Mouse (Mus musculus) heart, postnatal 0 days (tissue): ENCODE measurements around the gene Socs1. TPM values are rescaled to one million over a fixed set of nuclear protein-coding genes. Genes with fewer than 3 reads are reported as not detected.

Source experiments
- ATAC-seq: fragments of 200-750 bp; cut with Nextera tagmentation; 2 replicates; pipeline ENCODE4 v1.8.0; 2017; ENCODE audit warnings: low read depth, moderate number of reproducible peaks, moderate library complexity; ENCODE audit not compliant: insufficient read depth
- DNase-seq: peaks from one replicate; pipeline ENCODE4 v3.0.0-alpha.2; 2016; ENCODE audit warnings: low spot score
- H3K27ac ChIP-seq: fragments of 300-500 bp; sonication (generic); 2 replicates; pipeline ENCODE4 v1.5.1; 2014; ENCODE audit warnings: low read depth, mild to moderate bottlenecking
- H3K27me3 ChIP-seq: fragments of 300-500 bp; sonication (generic); 2 replicates; pipeline ENCODE4 v1.6.1; 2014; ENCODE audit warnings: low read length, mixed read lengths; ENCODE audit not compliant: control insufficient read depth, insufficient read depth
- H3K36me3 ChIP-seq: fragments of 300-500 bp; sonication (generic); replicated peaks from 2 replicates; pipeline ENCODE4 v1.6.1; 2014; ENCODE audit warnings: low read length, mixed read lengths; ENCODE audit not compliant: control insufficient read depth, insufficient read depth
- H3K4me1 ChIP-seq: fragments of 300-500 bp; sonication (generic); 2 replicates; pipeline ENCODE4 v1.6.1; 2014; ENCODE audit warnings: antibody characterized with exemption; ENCODE audit not compliant: control insufficient read depth, insufficient read depth
- H3K4me2 ChIP-seq: fragments of 300-500 bp; sonication (generic); 2 replicates; pipeline ENCODE4 v1.6.1; 2014; ENCODE audit warnings: low read depth, mild to moderate bottlenecking, low read length, moderate library complexity
- H3K4me3 ChIP-seq: fragments of 300-500 bp; sonication (generic); 2 replicates; pipeline ENCODE4 v1.5.1; 2014; ENCODE audit warnings: low read depth, low read length
- H3K9ac ChIP-seq: fragments of 300-500 bp; sonication (generic); replicated peaks from 2 replicates; pipeline ENCODE4 v1.6.1; 2014; ENCODE audit warnings: low read depth, low read length, mixed read lengths
- H3K9me3 ChIP-seq: fragments of 300-500 bp; sonication (generic); replicated peaks from 2 replicates; pipeline ENCODE4 v1.6.1; 2016; ENCODE audit warnings: low read length; ENCODE audit not compliant: control insufficient read depth
- CTCF ChIP-seq: IDR thresholded peaks from 2 replicates; pipeline ENCODE4 v1.5.1; 2016; ENCODE audit warnings: antibody characterized with exemption, control low read depth, low read depth
- EP300 ChIP-seq: IDR thresholded peaks from 2 replicates; pipeline ENCODE4 v1.6.1; 2016; ENCODE audit warnings: antibody characterized with exemption, low read depth
- WGBS: fragments of 180-500 bp; shearing (Covaris S2); extraction: QIAGEN DNeasy Blood & Tissue Kit; methylation state at CpG from one replicate; pipeline ENCODE4 v1.1.7; 2014; 5-methylcytosine and 5-hydroxymethylcytosine counted together
- polyA plus RNA-seq: library from polyadenylated mRNA; unstranded; fragments of >200 nt; fragmentation: Nextera tagmentation; extraction: Ambion mirVana; gene quantifications from 2 replicates; pipeline ENCODE4 v1.2.1, GENCODE M21; 2015
- total RNA-seq: library from RNA; depleted of rRNA; stranded (reverse); fragments of >200 nt; gene quantifications from 2 replicates; pipeline ENCODE4 v1.2.3, GENCODE M21; 2014; ENCODE audit warnings: low replicate concordance

The Socs1 gene
- total and polyA plus RNA-seq, 2 experiments from 2014 or later: 0.80 to 2.7 TPM

- DNase-seq (no peak), ATAC-seq (no peak)
- Histone ChIP-seq H3K9ac (no peak overlapping the region), H3K36me3 (no peaks in the 10 kb centered on the region), H3K27ac (no peak overlapping the region), H3K4me2 (no peak overlapping the region), H3K4me1 (no peaks in the 10 kb centered on the region), H3K9me3 (no peaks in the 10 kb centered on the region), H3K27me3 (0 out of 2 replicates have a peak, but pooled peaks cover 4% of the 10 kb centered on the region), H3K4me3 (no peak overlapping the region)
- 50% methylated on average over 9 of the region's 9 CpGs for WGBS
- TF ChIP-seq EP300 (no peak), CTCF (no peak)
These were observed 16.5 kb downstream of the Socs1 start for GRCm38 (mm10) chr16:10768821-10769220.

GRCm38 (mm10) chr16:10767158-10767557 lies 18.2 kb downstream of the Socs1 start:
- 0 out of 2 replicates have a peak, but pooled peaks cover 4% of the 10 kb centered on the region for H3K27me3 ChIP-seq
- 32% methylated on average over 4 of the region's 4 CpGs for WGBS
- H3K4me2 ChIP-seq: no peak overlapping the region
- H3K36me3 ChIP-seq: no peaks in the 10 kb centered on the region
- H3K4me3 ChIP-seq: no peak overlapping the region
- no peaks in the 10 kb centered on the region for H3K4me1 ChIP-seq
- peak; percentile 79 for DNase-seq
- no peaks in the 10 kb centered on the region for H3K9me3 ChIP-seq
- no peak for ATAC-seq
- H3K9ac ChIP-seq: no peak overlapping the region
- H3K27ac ChIP-seq: no peak overlapping the region
- TF ChIP-seq CTCF (peak; percentile 93), EP300 (no peak)

GRCm38 (mm10) chr16:10764323-10764722 lies 21.0 kb downstream of the Socs1 start:
- no peaks in the 10 kb centered on the region for H3K36me3 ChIP-seq
- H3K9me3 ChIP-seq: no peaks in the 10 kb centered on the region
- 49% methylated on average over 2 of the region's 2 CpGs for WGBS
- TF ChIP-seq CTCF (no peak), EP300 (no peak)
- peaks cover 7% of the 10 kb centered on the region for H3K4me1 ChIP-seq
- H3K27ac ChIP-seq: no peak overlapping the region
- no peak overlapping the region for H3K9ac ChIP-seq
- 0 out of 2 replicates have a peak, but pooled peaks cover 4% of the 10 kb centered on the region for H3K27me3 ChIP-seq
- H3K4me2 ChIP-seq: no peak overlapping the region
- DNase-seq (no peak), ATAC-seq (no peak)
- no peak overlapping the region for H3K4me3 ChIP-seq

- 0 out of 2 replicates have a peak, but pooled peaks cover 4% of the 10 kb centered on the region for H3K27me3 ChIP-seq
- H3K4me2 ChIP-seq: no peak overlapping the region
- WGBS: 51% methylated on average over 6 of the region's 6 CpGs
- DNase-seq (no peak), ATAC-seq (no peak)
- no peaks in the 10 kb centered on the region for H3K9me3 ChIP-seq
- H3K27ac ChIP-seq: no peak overlapping the region
- H3K4me3 ChIP-seq: no peak overlapping the region
- H3K36me3 ChIP-seq: no peaks in the 10 kb centered on the region
- TF ChIP-seq EP300 (no peak), CTCF (no peak)
- H3K4me1 ChIP-seq: peaks cover 7% of the 10 kb centered on the region
- no peak overlapping the region for H3K9ac ChIP-seq
These were observed 21.6 kb downstream of the Socs1 start for GRCm38 (mm10) chr16:10763540-10764264.

GRCm38 (mm10) chr16:10762569-10763180 lies 22.7 kb downstream of the Socs1 start:
- no peak for ATAC-seq
- H3K4me2 ChIP-seq: no peak overlapping the region
- TF ChIP-seq CTCF (no peak), EP300 (no peak)
- no peaks in the 10 kb centered on the region; the same call in 1 of the 2 replicates for H3K27me3 ChIP-seq
- H3K9ac ChIP-seq: no peak overlapping the region
- WGBS: 72% methylated on average over 4 of the region's 5 CpGs
- H3K4me1 ChIP-seq: peaks cover 7% of the 10 kb centered on the region
- no peaks in the 10 kb centered on the region for H3K9me3 ChIP-seq
- H3K4me3 ChIP-seq: no peak overlapping the region
- no peak for DNase-seq
- H3K36me3 ChIP-seq: no peaks in the 10 kb centered on the region
- H3K27ac ChIP-seq: no peak overlapping the region
